Mouse (Mus musculus) leukemia stem cell, adult 10-12 weeks (primary cell): ENCODE data around the gene Rabl3. TPM values are rescaled to one million over a fixed set of nuclear protein-coding genes. Genes with fewer than 3 reads are reported as not detected.

Source experiments
- polyA plus RNA-seq: library from polyadenylated mRNA; stranded (reverse); fragments of >175 nt; gene quantifications from 2 replicates; pipeline ENCODE4 v1.2.3, GENCODE M21; 2012; ENCODE audit warnings: low replicate concordance

Gene Rabl3
- polyA plus RNA-seq = 0.43 TPM in 1 of 2 replicates, not detected in the other

GRCm38 (mm10) chr16:37539611-37540580 is at the start of gene Rabl3, which contains the start of gene Gtf2e1:
TSS of gene Rabl3 (plus strand) at chr16:37539885.
TSS of gene Gtf2e1 (minus strand) at chr16:37539789.

GRCm38 (mm10) chr16:37579994-37580393 is 40.3 kb downstream of the Rabl3 start, which contains the start of gene Hgd:
TSS of gene Hgd (plus strand) at chr16:37580153.

Other genes starting within 250 kb of the Rabl3 start
- not detected in 2 replicates for gene Stxbp5l, start 154.9 kb upstream of the Rabl3 start, polyA plus RNA-seq
- gene Gtf2e1, start 96 bp upstream of the Rabl3 start, polyA plus RNA-seq = 1.2 and 2.0 TPM in 2 replicates
- not detected in 2 replicates for gene Hgd, start 40.3 kb downstream of the Rabl3 start, polyA plus RNA-seq
- 75.9 and 86.6 TPM in 2 replicates for gene Ndufb4, start 114.6 kb downstream of the Rabl3 start, polyA plus RNA-seq
- 0.10 and 0.64 TPM in 2 replicates for gene Fstl1, start 237.0 kb downstream of the Rabl3 start, polyA plus RNA-seq